8 mouse cellular contexts compared by ENCODE assay signal in the genomic region with DNA sequence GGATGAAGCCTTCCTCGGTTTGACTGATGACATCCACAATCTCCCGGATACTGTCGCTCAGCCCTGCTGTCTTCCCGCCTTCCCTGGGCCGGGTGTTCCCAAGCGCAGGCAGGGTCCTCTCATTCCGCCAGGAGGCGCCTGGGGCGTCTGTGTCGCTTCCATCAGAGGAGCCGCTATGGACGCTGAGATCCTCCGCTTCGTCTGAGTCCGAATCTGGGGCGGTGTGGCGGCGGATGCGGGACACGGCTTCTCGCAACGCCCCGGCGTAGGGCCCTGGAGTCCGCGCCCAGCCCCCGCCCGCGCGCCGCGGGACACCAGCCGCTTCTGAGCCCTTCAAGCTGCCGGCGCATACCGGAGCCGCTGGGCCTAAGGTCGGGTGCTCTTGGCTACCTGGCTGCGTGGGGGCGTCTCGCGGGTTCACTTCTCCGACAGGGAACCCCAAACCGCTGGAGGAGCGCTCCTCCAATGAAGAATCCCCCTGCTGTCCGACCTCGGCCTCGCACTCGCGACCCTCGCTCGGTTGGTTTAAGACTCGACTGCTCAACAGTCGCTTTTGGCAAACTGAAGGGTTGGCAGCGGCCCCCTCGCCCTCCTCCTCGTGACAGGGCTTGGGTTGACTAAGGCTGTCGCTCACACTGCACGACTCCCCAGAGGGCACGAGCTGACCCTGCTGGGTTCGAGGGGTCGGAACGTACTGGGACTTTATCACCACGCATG. TPM values are rescaled to one million over a fixed set of nuclear protein-coding genes. Genes with fewer than 3 reads are reported as not detected.
A peak's percentile ranks its signal among the peaks of the same experiment; 100 is the strongest.
DNase-seq lines count a peak whose midpoint lies in the region; ATAC-seq lines count a peak whose summit lies in the region.

No protein-coding gene starts in this region.

- under 1% methylated on average over 64 of the region's 64 CpGs for WGBS in forebrain, embryonic 11.5 days
- 2% methylated on average over 64 of the region's 64 CpGs for WGBS in heart, embryonic 16.5 days
- WGBS in liver, embryonic 16.5 days (ENCODE audit: insufficient replicate concordance), result 1% methylated on average over 64 of the region's 64 CpGs
- WGBS in neural tube, embryonic 12.5 days, result under 1% methylated on average over 64 of the region's 64 CpGs

- H3K27ac ChIP-seq in forebrain, embryonic 11.5 days (ENCODE audit: low read depth, low read length), result no peak overlapping the region
- no peak overlapping the region for H3K27ac ChIP-seq in heart, embryonic 16.5 days (ENCODE audit: low read length)
- no peak overlapping the region for H3K27ac ChIP-seq in liver, embryonic 16.5 days (ENCODE audit: low read length)
- no peak overlapping the region for H3K27ac ChIP-seq in neural tube, embryonic 12.5 days

- H3K4me1 ChIP-seq in forebrain, embryonic 11.5 days (replicated peaks; ENCODE audit: control insufficient read depth, insufficient read depth, low read length), result peaks cover 14% of the 10 kb centered on the region
- peaks cover 45% of the 10 kb centered on the region for H3K4me1 ChIP-seq in heart, embryonic 16.5 days (ENCODE audit: control insufficient read depth, insufficient read depth, low read length)
- peaks cover 28% of the 10 kb centered on the region for H3K4me1 ChIP-seq in liver, embryonic 16.5 days (ENCODE audit: control insufficient read depth, low read depth, low read length)
- peaks cover 42% of the 10 kb centered on the region for H3K4me1 ChIP-seq in neural tube, embryonic 12.5 days

- no peak overlapping the region for H3K9ac ChIP-seq in forebrain, embryonic 11.5 days (ENCODE audit: low read length)
- peak overlapping the region; percentile 74 for H3K9ac ChIP-seq in heart, embryonic 16.5 days (ENCODE audit: low read length)
- no peak overlapping the region for H3K9ac ChIP-seq in liver, embryonic 16.5 days (ENCODE audit: low read depth, low read length)
- peak overlapping the region; percentile 53 for H3K9ac ChIP-seq in neural tube, embryonic 12.5 days

- H3K4me3 ChIP-seq in forebrain, embryonic 11.5 days (ENCODE audit: low read depth, low read length), result peak overlapping the region; percentile 32
- peak overlapping the region; percentile 60 for H3K4me3 ChIP-seq in heart, embryonic 16.5 days (ENCODE audit: low read length)
- H3K4me3 ChIP-seq in liver, embryonic 16.5 days (ENCODE audit: low read depth, low read length), result peak overlapping the region; percentile 48
- H3K4me3 ChIP-seq in neural tube, embryonic 12.5 days, result peak overlapping the region; percentile 34

- no peaks in the 10 kb centered on the region for H3K9me3 ChIP-seq in forebrain, embryonic 11.5 days (ENCODE audit: control insufficient read depth, low read length)
- no peaks in the 10 kb centered on the region for H3K9me3 ChIP-seq in heart, embryonic 16.5 days (replicated peaks; ENCODE audit: control insufficient read depth, low read length)
- H3K9me3 ChIP-seq in liver, embryonic 16.5 days (replicated peaks; ENCODE audit: control insufficient read depth, low read length), result no peaks in the 10 kb centered on the region
- no peaks in the 10 kb centered on the region for H3K9me3 ChIP-seq in neural tube, embryonic 12.5 days

- H3K27me3 ChIP-seq in forebrain, embryonic 11.5 days (ENCODE audit: control insufficient read depth, insufficient read depth, low read length), result peaks cover 95% of the 10 kb centered on the region
- peaks cover 86% of the 10 kb centered on the region for H3K27me3 ChIP-seq in heart, embryonic 16.5 days (ENCODE audit: control insufficient read depth, insufficient read depth, low read length)
- H3K27me3 ChIP-seq in liver, embryonic 16.5 days (ENCODE audit: control insufficient read depth, insufficient read depth, low read depth, low read length), result peaks cover 96% of the 10 kb centered on the region
- peaks cover 97% of the 10 kb centered on the region for H3K27me3 ChIP-seq in neural tube, embryonic 12.5 days (replicated peaks)

- H3K4me2 ChIP-seq in forebrain, embryonic 11.5 days (ENCODE audit: low read depth, low read length, severe bottlenecking), result peak overlapping the region; percentile 56
- peak overlapping the region; percentile 87 for H3K4me2 ChIP-seq in heart, embryonic 16.5 days (ENCODE audit: low read depth, low read length)
- H3K4me2 ChIP-seq in liver, embryonic 16.5 days (ENCODE audit: low read depth, low read length), result peak overlapping the region; percentile 62
- H3K4me2 ChIP-seq in neural tube, embryonic 12.5 days (replicated peaks), result peak overlapping the region; percentile 69

- DNase-seq in urinary bladder, adult 18-20 months (ENCODE audit: low spot score in 2 of 2), result peak; percentile 43 to 68
- no peak for DNase-seq in urinary bladder, adult 2 months (ENCODE audit: low spot score)
- DNase-seq in forebrain, embryonic 11.5 days (ENCODE audit: low spot score), result peak; percentile 85
- DNase-seq in kidney, postnatal 25 days, result peak; percentile 78 to 79
- peak; percentile 49 for DNase-seq in thymus, postnatal 0 days (ENCODE audit: low spot score)

- ATAC-seq in forebrain, embryonic 11.5 days (replicated peaks; ENCODE audit: low FRiP score), result peak; percentile 64
- ATAC-seq in heart, embryonic 16.5 days (replicated peaks; ENCODE audit: extremely low read depth, insufficient read depth, low FRiP score), result 0 out of 2 replicates have a peak, but pooled peaks have one; percentile 37
- 0 out of 2 replicates have a peak, but pooled peaks have one; percentile 33 for ATAC-seq in liver, embryonic 16.5 days (ENCODE audit: low read depth)
- peak; percentile 46; the same call in 1 of the 2 replicates for ATAC-seq in neural tube, embryonic 12.5 days (ENCODE audit: low FRiP score, low read depth)

- no peaks in the 10 kb centered on the region for H3K36me3 ChIP-seq in forebrain, embryonic 11.5 days (ENCODE audit: control insufficient read depth, insufficient read depth, low read length)
- H3K36me3 ChIP-seq in heart, embryonic 16.5 days (ENCODE audit: control insufficient read depth, insufficient read depth), result no peaks in the 10 kb centered on the region
- no peaks in the 10 kb centered on the region for H3K36me3 ChIP-seq in liver, embryonic 16.5 days (ENCODE audit: control insufficient read depth, insufficient read depth)
- no peaks in the 10 kb centered on the region for H3K36me3 ChIP-seq in neural tube, embryonic 12.5 days

RNA-seq across cellular contexts. Expression of a gene that starts 3.8 kb away (rescaled TPM):
- 0.04 and 0.08 TPM in 2 replicates for polyA plus RNA-seq in urinary bladder, adult 2 months (2012; rRNA removed)
- not detected in 2 replicates for polyA plus RNA-seq in forebrain, embryonic 11.5 days (2014; fragmentation: Nextera tagmentation; extraction: Ambion mirVana)
- 0.32 and 0.35 TPM in 2 replicates for polyA plus RNA-seq in heart, embryonic 16.5 days (2015; fragmentation: Nextera tagmentation; extraction: Ambion mirVana)
- not detected in 2 replicates for polyA plus RNA-seq in liver, embryonic 16.5 days (2015; fragmentation: Nextera tagmentation; extraction: Ambion mirVana)
- polyA plus RNA-seq in neural tube, embryonic 12.5 days (2016; fragmentation: Nextera tagmentation; extraction: Ambion mirVana), result 0.47 and 0.82 TPM in 2 replicates
- 0.10 and 0.13 TPM in 2 replicates for polyA plus RNA-seq in thymus, postnatal 0 days (2015; fragmentation: Nextera tagmentation; extraction: Ambion mirVana)

RNA-seq across cellular contexts. Expression of a gene that starts 15.8 kb away (rescaled TPM):
- polyA plus RNA-seq in urinary bladder, adult 2 months (2012; rRNA removed), result 0.04 and 0.09 TPM in 2 replicates
- 0.47 and 0.68 TPM in 2 replicates for polyA plus RNA-seq in forebrain, embryonic 11.5 days (2014; fragmentation: Nextera tagmentation; extraction: Ambion mirVana)
- polyA plus RNA-seq in heart, embryonic 16.5 days (2015; fragmentation: Nextera tagmentation; extraction: Ambion mirVana), result not detected in 2 replicates
- not detected in 2 replicates for polyA plus RNA-seq in liver, embryonic 16.5 days (2015; fragmentation: Nextera tagmentation; extraction: Ambion mirVana)
- 7.5 and 12.3 TPM in 2 replicates for polyA plus RNA-seq in neural tube, embryonic 12.5 days (2016; fragmentation: Nextera tagmentation; extraction: Ambion mirVana)
- polyA plus RNA-seq in thymus, postnatal 0 days (2015; fragmentation: Nextera tagmentation; extraction: Ambion mirVana), result 0.08 TPM in 1 of 2 replicates, not detected in the other

RNA-seq across cellular contexts. Expression of a gene that starts 25.8 kb away (rescaled TPM):
- 83.1 and 89.5 TPM in 2 replicates for polyA plus RNA-seq in urinary bladder, adult 2 months (2012; rRNA removed)
- polyA plus RNA-seq in forebrain, embryonic 11.5 days (2014; fragmentation: Nextera tagmentation; extraction: Ambion mirVana), result 89.4 and 92.5 TPM in 2 replicates
- polyA plus RNA-seq in heart, embryonic 16.5 days (2015; fragmentation: Nextera tagmentation; extraction: Ambion mirVana), result 111 and 112 TPM in 2 replicates
- polyA plus RNA-seq in liver, embryonic 16.5 days (2015; fragmentation: Nextera tagmentation; extraction: Ambion mirVana), result 86.8 and 90.6 TPM in 2 replicates
- polyA plus RNA-seq in neural tube, embryonic 12.5 days (2016; fragmentation: Nextera tagmentation; extraction: Ambion mirVana), result 70.1 and 79.2 TPM in 2 replicates
- 103 and 107 TPM in 2 replicates for polyA plus RNA-seq in thymus, postnatal 0 days (2015; fragmentation: Nextera tagmentation; extraction: Ambion mirVana)

RNA-seq across cellular contexts. Expression of a gene that starts 27.5 kb away (rescaled TPM):
- 4.0 and 6.8 TPM in 2 replicates for polyA plus RNA-seq in urinary bladder, adult 2 months (2012; rRNA removed)
- polyA plus RNA-seq in forebrain, embryonic 11.5 days (2014; fragmentation: Nextera tagmentation; extraction: Ambion mirVana), result 0.41 and 0.43 TPM in 2 replicates
- polyA plus RNA-seq in heart, embryonic 16.5 days (2015; fragmentation: Nextera tagmentation; extraction: Ambion mirVana), result 0.28 and 0.44 TPM in 2 replicates
- not detected in 2 replicates for polyA plus RNA-seq in liver, embryonic 16.5 days (2015; fragmentation: Nextera tagmentation; extraction: Ambion mirVana)
- 0.26 and 0.53 TPM in 2 replicates for polyA plus RNA-seq in neural tube, embryonic 12.5 days (2016; fragmentation: Nextera tagmentation; extraction: Ambion mirVana)
- polyA plus RNA-seq in thymus, postnatal 0 days (2015; fragmentation: Nextera tagmentation; extraction: Ambion mirVana), result 0.85 TPM in 2 replicates

RNA-seq across cellular contexts. Expression of a gene that starts 42.5 kb away (rescaled TPM):
- polyA plus RNA-seq in urinary bladder, adult 2 months (2012; rRNA removed), result 74.0 and 79.1 TPM in 2 replicates
- 38.1 and 41.4 TPM in 2 replicates for polyA plus RNA-seq in forebrain, embryonic 11.5 days (2014; fragmentation: Nextera tagmentation; extraction: Ambion mirVana)
- polyA plus RNA-seq in heart, embryonic 16.5 days (2015; fragmentation: Nextera tagmentation; extraction: Ambion mirVana), result 35.8 and 36.4 TPM in 2 replicates
- 10.5 and 12.0 TPM in 2 replicates for polyA plus RNA-seq in liver, embryonic 16.5 days (2015; fragmentation: Nextera tagmentation; extraction: Ambion mirVana)
- polyA plus RNA-seq in neural tube, embryonic 12.5 days (2016; fragmentation: Nextera tagmentation; extraction: Ambion mirVana), result 69.7 and 77.4 TPM in 2 replicates
- 36.5 and 42.2 TPM in 2 replicates for polyA plus RNA-seq in thymus, postnatal 0 days (2015; fragmentation: Nextera tagmentation; extraction: Ambion mirVana)

Comparison
In these comparisons a context has a peak if more than half of its experiments do, and no peak if none do; other contexts are left out.
1. H3K9ac ChIP-seq: peak in heart, embryonic 16.5 days (single experiment) and neural tube, embryonic 12.5 days (single experiment); none in forebrain, embryonic 11.5 days (single experiment) and liver, embryonic 16.5 days (single experiment).
2. Peak in every context shown above with its lines, with median percentiles within 50 percentile points of each other: ATAC-seq, H3K4me2 ChIP-seq and H3K4me3 ChIP-seq.